Comparison of ENCODE assay signal across 20 mouse cellular contexts in the genomic region with DNA sequence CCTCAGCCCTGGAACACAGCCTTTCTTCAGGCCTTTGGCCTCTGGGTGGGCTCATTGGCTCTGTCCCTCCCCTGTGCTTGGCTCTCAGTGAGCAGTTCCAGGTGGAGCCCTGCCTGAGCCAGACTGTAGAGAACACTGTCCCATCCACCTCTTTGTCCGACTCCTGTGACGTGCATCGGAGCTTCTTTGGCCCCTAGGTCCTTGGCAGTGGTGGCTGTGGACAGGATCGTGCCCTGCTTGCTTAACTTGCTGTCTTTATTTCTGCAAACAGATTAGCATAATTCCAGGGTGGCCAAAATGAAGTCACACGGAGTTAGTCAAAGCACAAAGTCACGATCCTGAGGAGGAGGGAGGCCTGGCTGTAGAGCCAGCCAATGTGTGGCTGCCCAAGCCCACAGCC. TPM values are rescaled to one million over a fixed set of nuclear protein-coding genes. Genes with fewer than 3 reads are reported as not detected.
DNase-seq lines count a peak whose midpoint lies in the region; ATAC-seq and TF ChIP-seq lines count a peak whose summit lies in the region.
"Had no signal": no experiment of that assay in that cellular context is flagged by ENCODE, and none has a peak within 500 bp of the region (broad histone marks: within the 10 kb centered on the region; RNA-seq: fewer than 3 reads in every experiment).

No protein-coding gene starts in this region.

- H3K36me3 ChIP-seq in hindbrain, embryonic 14.5 days (replicated peaks; ENCODE audit: control insufficient read depth, insufficient read depth) = no peaks in the 10 kb centered on the region
- no peaks in the 10 kb centered on the region for H3K36me3 ChIP-seq in hindbrain, embryonic 12.5 days
- H3K36me3 ChIP-seq in hindbrain, postnatal 0 days (ENCODE audit: insufficient read depth, low read length) = no peaks in the 10 kb centered on the region
- no peaks in the 10 kb centered on the region for H3K36me3 ChIP-seq in hindbrain, embryonic 10.5 days
- H3K36me3 ChIP-seq: forebrain, embryonic 12.5 days; forebrain, embryonic 15.5 days; heart, embryonic 12.5 days; heart, embryonic 15.5 days had no signal

- 0 out of 2 replicates have a peak, but pooled peaks have one; percentile 7 for ATAC-seq in hindbrain, embryonic 14.5 days (ENCODE audit: low FRiP score)
- ATAC-seq in hindbrain, embryonic 12.5 days (ENCODE audit: low FRiP score) = no peak
- peak; percentile 62 for ATAC-seq in hindbrain, postnatal 0 days
- ATAC-seq: CD4-positive, CD25-positive, alpha-beta regulatory T cell, adult 4 months; forebrain, embryonic 15.5 days; intestine, postnatal 0 days had no signal

- no peak for TF ChIP-seq CTCF in hindbrain, postnatal 0 days (IDR thresholded peaks at IDR 0.05; ENCODE audit: low read depth)

- no peak overlapping the region for H3K9ac ChIP-seq in hindbrain, embryonic 14.5 days
- H3K9ac ChIP-seq in hindbrain, embryonic 12.5 days = no peak overlapping the region
- H3K9ac ChIP-seq in hindbrain, postnatal 0 days (replicated peaks; ENCODE audit: low read length) = no peak overlapping the region
- H3K9ac ChIP-seq: forebrain, embryonic 12.5 days; forebrain, embryonic 15.5 days; heart, embryonic 12.5 days; heart, embryonic 15.5 days had no signal

- intact Hi-C loops in left cerebral cortex, postnatal 4 days (cut with DNase I) = loop anchor here (5.0 kb wide), 1 partner anchor 184 kb away; no protein-coding TSS in a partner anchor

- H3K4me3 ChIP-seq in hindbrain, embryonic 14.5 days (replicated peaks; ENCODE audit: low read length) = no peak overlapping the region
- no peak overlapping the region for H3K4me3 ChIP-seq in hindbrain, embryonic 12.5 days
- H3K4me3 ChIP-seq in hindbrain, postnatal 0 days (ENCODE audit: low read length) = no peak overlapping the region
- no peak overlapping the region for H3K4me3 ChIP-seq in hindbrain, embryonic 10.5 days
- H3K4me3 ChIP-seq: forebrain, embryonic 12.5 days; forebrain, embryonic 15.5 days; heart, embryonic 12.5 days; heart, embryonic 15.5 days had no signal

- WGBS in hindbrain, embryonic 14.5 days = 63% methylated on average over 6 of the region's 6 CpGs
- WGBS in hindbrain, embryonic 12.5 days = 63% methylated on average over 6 of the region's 6 CpGs
- 51% methylated on average over 6 of the region's 6 CpGs for WGBS in hindbrain, postnatal 0 days
- WGBS in hindbrain, embryonic 10.5 days = 69% methylated on average over 6 of the region's 6 CpGs

- DNase-seq in hindbrain, embryonic 14.5 days (ENCODE audit: low spot score) = no peak
- DNase-seq in hindbrain, postnatal 0 days (ENCODE audit: low spot score) = peak; percentile 68
- DNase-seq in hindbrain, embryonic 10.5 days (ENCODE audit: low spot score) = no peak
- DNase-seq in left cerebral cortex, postnatal 4 days = peak; percentile 46
- no peak for DNase-seq in left cerebral cortex, adult 8-10 months (ENCODE audit: low spot score in 2 of 2)
- DNase-seq: adrenal gland, adult 2 months; adrenal gland, postnatal 14 days; cerebellum, adult 11 months; cerebellum, adult 2 months; gastrocnemius, postnatal 25 days; heart, adult 18-20 months; heart, postnatal 10 days; heart, postnatal 36 days had no signal

- H3K27me3 ChIP-seq in hindbrain, embryonic 14.5 days (ENCODE audit: control insufficient read depth, insufficient read depth, low read length) = no peaks in the 10 kb centered on the region
- H3K27me3 ChIP-seq in hindbrain, embryonic 12.5 days = no peaks in the 10 kb centered on the region
- H3K27me3 ChIP-seq in hindbrain, postnatal 0 days (ENCODE audit: insufficient read depth, low read length) = no peaks in the 10 kb centered on the region
- H3K27me3 ChIP-seq in hindbrain, embryonic 10.5 days (ENCODE audit: insufficient read depth, poor library complexity, severe bottlenecking) = no peaks in the 10 kb centered on the region
- H3K27me3 ChIP-seq: forebrain, embryonic 12.5 days; forebrain, embryonic 15.5 days had no signal

- H3K27ac ChIP-seq in hindbrain, embryonic 14.5 days = no peak overlapping the region
- H3K27ac ChIP-seq in hindbrain, embryonic 12.5 days = no peak overlapping the region
- no peak overlapping the region for H3K27ac ChIP-seq in hindbrain, postnatal 0 days
- H3K27ac ChIP-seq in hindbrain, embryonic 10.5 days = no peak overlapping the region
- H3K27ac ChIP-seq: forebrain, embryonic 12.5 days; forebrain, embryonic 15.5 days; heart, embryonic 15.5 days had no signal

- no peak overlapping the region for H3K4me2 ChIP-seq in hindbrain, embryonic 14.5 days (replicated peaks)
- no peak overlapping the region for H3K4me2 ChIP-seq in hindbrain, embryonic 12.5 days (replicated peaks)
- no peak overlapping the region for H3K4me2 ChIP-seq in hindbrain, postnatal 0 days (ENCODE audit: low read depth, low read length)
- H3K4me2 ChIP-seq: forebrain, embryonic 12.5 days; forebrain, embryonic 15.5 days; heart, embryonic 12.5 days; heart, embryonic 15.5 days had no signal

- H3K9me3 ChIP-seq in hindbrain, embryonic 14.5 days (ENCODE audit: control insufficient read depth, low read length) = no peaks in the 10 kb centered on the region
- H3K9me3 ChIP-seq in hindbrain, embryonic 12.5 days (replicated peaks) = no peaks in the 10 kb centered on the region
- H3K9me3 ChIP-seq in hindbrain, postnatal 0 days (ENCODE audit: low read length) = no peaks in the 10 kb centered on the region
- H3K9me3 ChIP-seq in hindbrain, embryonic 10.5 days = no peaks in the 10 kb centered on the region
- H3K9me3 ChIP-seq: forebrain, embryonic 12.5 days; forebrain, embryonic 15.5 days; heart, embryonic 12.5 days; heart, embryonic 15.5 days had no signal

- peaks cover 18% of the 10 kb centered on the region for H3K4me1 ChIP-seq in hindbrain, embryonic 14.5 days (replicated peaks; ENCODE audit: control insufficient read depth, insufficient read depth, low read length)
- H3K4me1 ChIP-seq in hindbrain, embryonic 12.5 days = peaks cover 27% of the 10 kb centered on the region
- H3K4me1 ChIP-seq in hindbrain, postnatal 0 days (ENCODE audit: insufficient read depth, low read length) = peaks cover 24% of the 10 kb centered on the region
- H3K4me1 ChIP-seq in hindbrain, embryonic 10.5 days (replicated peaks) = peaks cover 52% of the 10 kb centered on the region

RNA-seq across cellular contexts. Expression of gene Cttn, which starts 49.3 kb away (rescaled TPM):
- polyA plus RNA-seq in hindbrain, embryonic 14.5 days (2014; fragmentation: Nextera tagmentation; extraction: Ambion mirVana) = 165 and 174 TPM in 2 replicates
- polyA plus RNA-seq in hindbrain, embryonic 12.5 days (2016; fragmentation: Nextera tagmentation; extraction: Ambion mirVana) = 198 and 213 TPM in 2 replicates
- 120 TPM in 2 replicates for total RNA-seq in hindbrain, postnatal 0 days (2014; rRNA removed)
- polyA plus RNA-seq in hindbrain, postnatal 0 days (2015; fragmentation: Nextera tagmentation; extraction: Ambion mirVana) = 154 and 157 TPM in 2 replicates
- 205 and 210 TPM in 2 replicates for polyA plus RNA-seq in hindbrain, embryonic 10.5 days (2016; fragmentation: Nextera tagmentation; extraction: Ambion mirVana)
- 100 to 1,000 TPM; 138 to 156 TPM for total RNA-seq in left cerebral cortex, postnatal 4 days (2021)
- 10 to 100 TPM; 90.4 to 99.4 (median 94.2) TPM for total RNA-seq in left cerebral cortex, adult 8-10 months (2022)

Comparison
In these comparisons a context has a peak if more than half of its experiments do, and no peak if none do; other contexts are left out.
1. DNase-seq: peak in hindbrain, postnatal 0 days (single experiment) and left cerebral cortex, postnatal 4 days (single experiment); none in hindbrain, embryonic 14.5 days (single experiment), hindbrain, embryonic 10.5 days (single experiment) and left cerebral cortex, adult 8-10 months (0 of 2).